Mouse (Mus musculus): ENCODE data around the gene Hyal3.
A peak's percentile ranks its signal among the peaks of the same experiment; 100 is the strongest.

Gene Hyal3

GRCm38 (mm10) chr9:107624539-107624938 is 43.9 kb downstream of the Hyal3 start:
- DNase-seq, result peak; percentile 76 to 79

GRCm38 (mm10) chr9:107624951-107625350 is 44.3 kb downstream of the Hyal3 start:
- DNase-seq, result no peak

- no peak for DNase-seq
These were observed 44.9 kb downstream of the Hyal3 start for GRCm38 (mm10) chr9:107625351-107626128.

- no peak for DNase-seq
These were observed 45.7 kb downstream of the Hyal3 start for GRCm38 (mm10) chr9:107626158-107626843.

- peak; percentile 77 to 88 for DNase-seq
These were observed 46.2 kb downstream of the Hyal3 start for GRCm38 (mm10) chr9:107626844-107627277.

- no peak for DNase-seq
These were observed 47.0 kb downstream of the Hyal3 start for GRCm38 (mm10) chr9:107627387-107628255.

GRCm38 (mm10) chr9:107628721-107629410 is 48.2 kb downstream of the Hyal3 start:
- DNase-seq, result peak; percentile 72 to 73

GRCm38 (mm10) chr9:107629411-107629730 is 48.8 kb downstream of the Hyal3 start:
- DNase-seq, result no peak

- no peak for DNase-seq
These were observed 49.3 kb downstream of the Hyal3 start for GRCm38 (mm10) chr9:107629901-107630425.

GRCm38 (mm10) chr9:107630576-107630975 is 50.0 kb downstream of the Hyal3 start:
- no peak for DNase-seq

- no peak for DNase-seq
These were observed 50.8 kb downstream of the Hyal3 start for GRCm38 (mm10) chr9:107631311-107631826.

GRCm38 (mm10) chr9:107631861-107632260 is 51.2 kb downstream of the Hyal3 start:
- no peak for DNase-seq

- peak; percentile 79 to 84 for DNase-seq
These were observed 51.9 kb downstream of the Hyal3 start for GRCm38 (mm10) chr9:107632478-107632877.

GRCm38 (mm10) chr9:107633091-107633660 is 52.6 kb downstream of the Hyal3 start:
- DNase-seq, result peak; percentile 88 to 91

- no peak for DNase-seq
These were observed 53.2 kb downstream of the Hyal3 start for GRCm38 (mm10) chr9:107633661-107634405.

- DNase-seq, result no peak
These were observed 54.0 kb downstream of the Hyal3 start for GRCm38 (mm10) chr9:107634406-107635278.

GRCm38 (mm10) chr9:107635279-107636028 is 54.8 kb downstream of the Hyal3 start, which contains the start of gene Gnai2:
Gene Gnai2, minus strand, starts transcription at chr9:107635367.
- DNase-seq, result peak; percentile 99
